Mouse (Mus musculus) v-Abl transformed pro-B cells (cell line): ENCODE data around the gene Plcb4.

Experiments
- in situ Hi-C, 2 experiments: fragments of 400-800 bp; cut with MboI; formaldehyde crosslinking; loops; one replicate each; pipeline ENCODE4 v1.15.1; 2025; ENCODE audit not compliant: unreplicated experiment in 2 of 2

Gene Plcb4

DNA sequence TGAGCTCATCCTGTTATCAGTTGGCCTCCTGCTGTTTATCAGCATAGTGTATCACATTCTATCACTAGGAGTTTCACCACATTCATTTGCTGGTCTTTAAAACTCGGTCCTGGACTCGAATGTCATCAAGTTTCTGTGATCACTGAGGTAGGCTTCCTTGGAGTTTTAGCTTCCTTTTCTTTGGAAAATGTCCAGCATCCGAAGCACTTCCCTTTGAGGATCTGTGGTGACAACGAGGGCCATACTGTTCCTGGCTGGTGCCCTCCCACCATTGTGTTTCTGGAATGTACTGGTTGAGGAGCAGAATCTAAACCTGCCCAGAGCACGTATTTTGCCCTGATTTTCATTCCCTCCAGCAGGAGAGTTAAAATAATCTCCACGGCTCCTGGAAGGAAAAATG lies 260.8 kb downstream of the Plcb4 start:
- in situ Hi-C loops, result loop anchor here in 1 of 2 experiments (10.0 kb wide), 1 partner anchor 555 kb away; no protein-coding TSS in a partner anchor

DNA sequence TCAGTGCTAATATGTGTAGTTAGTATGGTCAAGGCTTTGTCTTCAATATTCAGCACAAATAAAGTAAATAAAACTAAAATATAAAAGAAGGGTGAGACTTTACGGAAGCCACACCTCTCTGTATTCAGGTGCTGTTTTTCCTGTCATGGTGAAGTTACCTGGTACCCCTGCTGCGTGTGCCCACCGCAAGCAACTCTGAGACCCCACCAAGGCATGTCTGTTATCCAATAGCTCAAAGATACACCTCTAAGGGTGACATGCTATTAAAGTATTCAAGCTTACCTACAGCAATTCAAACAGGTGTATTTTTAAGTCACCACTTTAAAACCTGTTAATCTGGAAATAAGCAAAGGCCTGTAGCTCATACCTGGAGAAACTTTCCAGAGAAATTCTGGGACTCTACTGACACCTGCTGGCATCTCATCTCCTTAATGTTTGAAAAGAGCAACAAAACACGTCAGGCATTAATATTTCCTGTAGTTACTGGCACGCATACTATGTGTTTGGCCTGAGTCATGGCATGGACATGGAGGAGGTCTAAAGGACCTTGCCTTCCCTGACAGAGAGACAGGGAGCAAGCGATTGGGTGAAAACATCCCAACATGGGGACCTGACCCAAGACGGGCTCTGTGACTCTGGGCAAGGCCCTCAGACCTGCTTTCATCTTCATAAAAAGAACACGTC lies 268.0 kb downstream of the Plcb4 start:
- in situ Hi-C loops, result loop anchor here in 1 of 2 experiments (10.0 kb wide), 1 partner anchor 562 kb away; no protein-coding TSS in a partner anchor

GRCm38 (mm10) chr2:135929021-135929720 lies 270.4 kb downstream of the Plcb4 start:
- in situ Hi-C loops, result loop anchor here in 1 of 2 experiments (10.0 kb wide), 1 partner anchor 564 kb away; no protein-coding TSS in a partner anchor

GRCm38 (mm10) chr2:135930696-135931095 lies 271.9 kb downstream of the Plcb4 start:
- in situ Hi-C loops, result no loop called here

DNA sequence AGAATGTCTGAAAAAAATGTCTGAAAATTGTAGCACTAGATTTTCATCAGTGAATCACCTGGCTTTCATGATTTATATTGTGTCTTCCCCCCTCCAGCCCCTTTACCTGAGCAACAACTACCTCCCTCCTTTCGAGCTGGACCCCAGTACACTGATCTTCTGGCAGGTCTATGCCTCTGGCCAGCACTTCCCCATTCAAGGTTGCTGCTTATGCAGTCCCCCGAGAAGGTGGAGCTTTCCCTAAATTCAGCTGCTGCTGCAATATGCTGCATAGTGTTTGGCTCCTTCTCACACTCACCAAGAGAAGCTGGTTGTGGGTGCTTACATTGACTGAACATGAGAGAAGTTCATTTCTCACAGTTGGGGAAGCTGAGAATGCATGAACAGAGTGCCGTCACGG lies 273.8 kb downstream of the Plcb4 start:
- in situ Hi-C loops, result no loop called here

DNA sequence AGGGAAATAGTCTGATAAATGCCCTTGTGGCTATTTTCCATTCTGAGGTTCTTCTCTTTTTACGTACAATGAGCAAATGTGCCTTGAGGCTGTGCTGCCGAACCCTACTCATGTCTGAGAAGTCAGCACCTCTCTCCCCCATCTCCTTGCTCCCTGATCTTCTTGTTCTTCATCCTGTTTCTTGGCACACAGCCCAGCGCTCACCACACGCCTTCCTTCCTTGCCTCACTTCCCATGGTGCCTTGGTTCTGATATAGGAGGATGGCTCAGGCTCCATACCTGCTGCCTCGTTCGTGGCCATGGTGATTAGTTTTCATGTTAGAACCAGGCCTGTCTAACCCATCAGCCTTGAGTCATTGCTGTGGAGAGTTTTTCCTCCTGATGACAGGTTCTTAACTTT lies 277.6 kb downstream of the Plcb4 start:
- in situ Hi-C loops, result no loop called here

- in situ Hi-C loops, result no loop called here
These were observed 278.8 kb downstream of the Plcb4 start for GRCm38 (mm10) chr2:135937646-135938045.

- in situ Hi-C loops, result no loop called here
These were observed 281.1 kb downstream of the Plcb4 start for GRCm38 (mm10) chr2:135939933-135940332.

GRCm38 (mm10) chr2:135947839-135948238 lies 289.0 kb downstream of the Plcb4 start:
- in situ Hi-C loops, result no loop called here

GRCm38 (mm10) chr2:135954760-135955548 lies 296.1 kb downstream of the Plcb4 start:
- in situ Hi-C loops, result loop anchor here (5.0 to 25.0 kb wide), 2 partner anchors 593 to 1982 kb away; no protein-coding TSS in a partner anchor

DNA sequence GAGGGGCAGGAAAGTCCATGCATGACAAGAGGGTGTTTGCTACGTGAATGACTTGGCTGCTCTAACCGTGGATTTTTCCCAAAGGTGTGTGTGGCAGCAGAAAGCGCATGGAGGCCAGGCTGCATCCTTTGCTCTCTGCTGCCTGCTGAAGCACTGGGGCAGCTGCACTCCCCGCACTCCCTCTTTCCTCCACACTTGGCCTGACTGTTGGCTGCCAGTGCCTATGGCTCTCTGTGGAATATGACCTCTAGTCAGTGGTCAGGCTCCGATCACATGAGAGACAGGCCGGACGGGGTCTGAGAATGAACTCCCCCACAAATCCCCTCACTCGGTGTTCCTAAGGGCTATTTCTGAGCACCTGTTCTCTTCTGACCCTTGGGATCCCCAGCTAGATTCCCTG lies 297.0 kb downstream of the Plcb4 start:
- in situ Hi-C loops, result loop anchor here (5.0 to 25.0 kb wide), 2 partner anchors 593 to 1982 kb away; no protein-coding TSS in a partner anchor

DNA sequence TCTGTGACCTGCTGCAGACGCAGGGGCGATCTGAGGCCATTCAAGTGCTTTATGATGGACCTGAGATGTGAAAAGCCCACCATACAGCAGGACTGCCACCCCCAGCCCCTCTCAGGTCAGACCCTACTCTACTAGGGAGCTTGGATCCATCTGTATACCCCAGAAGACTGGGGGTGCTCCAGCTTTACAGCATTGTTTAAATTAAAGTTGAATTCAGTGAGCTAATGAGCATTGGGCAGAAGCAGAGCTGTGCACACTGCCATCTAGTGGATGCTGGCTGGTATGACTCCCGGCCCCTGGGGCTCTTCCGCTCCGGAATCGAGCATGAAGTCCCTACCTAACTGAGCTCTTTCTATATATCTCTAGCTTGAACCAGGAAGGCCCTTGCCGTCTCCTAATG lies 298.9 kb downstream of the Plcb4 start:
- in situ Hi-C loops, result loop anchor here (5.0 to 25.0 kb wide), 2 partner anchors 595 to 1980 kb away; no protein-coding TSS in a partner anchor

GRCm38 (mm10) chr2:135958453-135958852 lies 299.6 kb downstream of the Plcb4 start:
- in situ Hi-C loops, result loop anchor here (5.0 to 25.0 kb wide), 2 partner anchors 596 to 1979 kb away; no protein-coding TSS in a partner anchor

GRCm38 (mm10) chr2:135963089-135963488 lies 304.3 kb downstream of the Plcb4 start:
- in situ Hi-C loops, result loop anchor here (25.0 kb wide), 1 partner anchor 1974 kb away; no protein-coding TSS in a partner anchor

DNA sequence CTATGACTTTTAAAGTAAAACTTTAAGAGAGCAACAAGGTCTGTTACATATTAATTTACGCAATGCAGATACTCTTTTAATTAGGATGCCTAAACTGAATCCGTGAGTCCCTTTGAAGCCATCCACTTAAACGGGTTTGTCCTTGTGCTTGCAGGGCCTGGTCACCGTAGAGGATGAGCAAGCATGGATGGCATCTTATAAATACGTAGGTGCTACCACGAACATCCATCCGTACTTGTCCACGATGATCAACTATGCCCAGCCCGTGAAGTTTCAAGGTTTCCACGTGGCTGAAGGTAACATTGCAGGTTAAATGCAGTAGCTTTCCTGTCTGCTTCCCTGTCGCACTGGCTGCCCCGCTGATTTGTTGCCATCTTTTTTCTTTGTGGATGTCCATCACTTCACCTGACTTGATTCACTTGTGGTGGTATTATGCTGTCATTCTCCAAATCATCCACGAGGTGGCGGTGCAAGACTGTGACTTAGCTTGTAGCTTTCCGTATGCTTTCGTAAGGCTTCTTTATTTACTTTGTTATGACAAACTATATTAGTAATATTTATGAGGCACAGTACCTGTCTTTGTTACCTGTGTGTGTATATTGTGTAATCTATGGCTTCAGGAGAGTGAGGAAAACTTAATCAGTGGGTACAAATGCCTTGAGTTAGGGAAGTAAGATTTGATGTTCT lies 308.2 kb downstream of the Plcb4 start:
- in situ Hi-C loops, result loop anchor here (25.0 kb wide), 1 partner anchor 1970 kb away; no protein-coding TSS in a partner anchor

DNA sequence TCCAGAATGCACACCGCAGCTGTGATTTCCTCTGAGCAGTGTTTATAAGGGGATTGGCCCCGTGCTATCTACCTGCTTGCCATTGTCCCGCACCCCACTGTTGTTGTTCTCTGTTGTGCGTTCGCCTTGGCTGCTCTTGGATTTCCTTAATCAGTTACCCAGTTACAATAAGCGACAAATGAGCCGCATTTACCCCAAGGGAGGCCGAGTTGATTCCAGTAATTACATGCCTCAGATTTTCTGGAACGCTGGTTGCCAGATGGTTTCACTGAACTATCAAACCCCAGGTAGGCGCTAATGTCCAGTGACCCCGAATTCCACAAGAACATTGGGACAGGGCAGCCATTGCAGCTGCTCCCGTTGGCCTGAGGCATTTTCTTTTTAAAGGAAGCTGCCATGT lies 309.3 kb downstream of the Plcb4 start:
- in situ Hi-C loops, result loop anchor here (25.0 kb wide), 1 partner anchor 1969 kb away; no protein-coding TSS in a partner anchor

DNA sequence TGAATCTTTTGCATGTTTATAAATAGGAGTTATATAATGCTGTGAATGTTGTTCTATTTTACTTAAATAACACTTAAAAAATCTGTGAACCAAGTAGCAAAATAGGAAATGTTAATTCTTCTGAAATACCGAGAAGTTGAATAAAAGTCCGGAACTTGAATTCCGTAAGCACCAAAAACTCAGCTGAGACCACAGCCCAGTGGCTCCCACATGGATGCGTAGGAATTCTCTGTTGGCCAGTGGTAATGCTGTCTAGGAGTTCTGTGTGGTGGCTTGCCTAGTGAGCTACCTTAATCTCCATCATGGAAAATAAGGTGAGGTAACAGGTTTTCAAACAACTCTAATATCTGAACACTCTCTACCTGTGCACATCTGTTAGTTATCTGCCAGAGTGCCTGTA lies 312.1 kb downstream of the Plcb4 start:
- in situ Hi-C loops, result loop anchor here (25.0 kb wide), 1 partner anchor 1966 kb away; no protein-coding TSS in a partner anchor

DNA sequence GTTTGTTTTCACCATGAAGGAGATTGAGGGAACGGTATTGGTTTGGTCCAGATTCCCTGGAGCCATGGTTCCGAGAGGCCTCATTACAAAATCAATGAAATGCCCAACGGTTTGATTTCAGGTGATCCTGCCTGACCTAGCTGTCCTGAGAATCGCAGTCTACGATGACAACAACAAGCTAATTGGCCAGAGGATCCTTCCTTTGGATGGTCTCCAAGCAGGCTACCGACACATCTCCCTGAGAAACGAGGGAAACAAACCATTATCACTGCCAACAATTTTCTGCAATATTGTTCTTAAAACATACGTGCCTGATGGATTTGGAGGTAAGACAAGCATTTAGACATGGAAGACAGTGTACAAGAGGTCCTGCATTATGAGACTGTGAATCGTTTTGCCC lies 317.2 kb downstream of the Plcb4 start:
- in situ Hi-C loops, result no loop called here

GRCm38 (mm10) chr2:135978790-135979189 lies 320.0 kb downstream of the Plcb4 start:
- in situ Hi-C loops, result no loop called here

- in situ Hi-C loops, result no loop called here
These were observed 321.6 kb downstream of the Plcb4 start for GRCm38 (mm10) chr2:135980428-135980827.
